Comparison of ENCODE assay signal across 8 mouse cellular contexts in the genomic region with DNA sequence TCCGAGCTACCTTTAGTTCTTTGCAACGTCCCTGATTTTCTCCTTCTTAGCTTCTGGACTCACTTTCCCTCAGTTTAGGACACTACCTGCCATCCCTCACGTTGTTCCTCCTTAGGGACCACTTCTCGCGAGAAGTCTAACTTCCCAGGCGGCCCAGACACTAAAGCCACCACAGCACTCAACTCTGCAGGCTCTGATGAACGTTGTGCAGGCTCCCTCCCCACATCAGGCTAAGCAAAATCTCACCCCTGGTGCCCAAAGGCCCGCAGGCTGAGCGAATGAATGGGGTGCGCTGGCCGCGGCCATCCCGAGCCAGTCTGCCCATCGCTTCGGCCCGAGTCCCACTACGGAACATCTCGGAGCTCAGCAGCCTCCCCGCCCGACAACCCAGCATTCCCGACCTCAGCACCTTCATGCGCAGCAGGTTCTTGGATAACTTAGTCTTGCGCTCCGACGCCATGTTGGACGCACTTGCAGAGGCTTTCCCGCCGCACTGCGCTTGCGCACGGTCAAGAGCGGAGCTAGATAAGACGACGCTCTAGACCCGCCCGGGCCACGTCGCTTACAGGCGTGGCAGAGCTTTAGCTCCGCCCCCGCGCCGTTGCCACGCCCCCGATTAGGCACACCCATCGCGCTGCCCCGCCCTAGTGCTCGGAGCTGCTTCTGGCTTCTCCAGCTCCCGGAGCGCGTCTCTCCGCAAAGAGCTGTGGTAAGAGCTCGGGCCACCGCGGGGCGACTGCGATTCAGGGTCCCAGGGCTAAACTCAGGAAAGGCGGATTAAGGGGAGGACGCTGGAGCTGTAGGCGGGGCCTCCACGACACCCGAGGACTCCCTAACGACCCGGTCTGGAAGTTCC. TPM values are rescaled to one million over a fixed set of nuclear protein-coding genes. Genes with fewer than 3 reads are reported as not detected.
DNase-seq lines count a peak whose midpoint lies in the region; ATAC-seq and TF ChIP-seq lines count a peak whose summit lies in the region.

A gene (minus strand): TSS at position 501 of the 856 bp plus-strand sequence.

- peak; percentile 99 for ATAC-seq in forebrain, postnatal 0 days
- peak; percentile 98 for ATAC-seq in lung, embryonic 15.5 days (ENCODE audit: borderline replicate concordance, extremely low read depth, low FRiP score, low TSS enrichment)

- under 1% methylated on average over 65 of the region's 65 CpGs for WGBS in cerebellum, adult 2 months
- under 1% methylated on average over 65 of the region's 65 CpGs for WGBS in forebrain, postnatal 0 days
- under 1% methylated on average over 65 of the region's 65 CpGs for WGBS in lung, embryonic 15.5 days

- H3K79me2 ChIP-seq in MEL (ENCODE audit: control insufficient read depth, insufficient read depth, low read length, poor library complexity): peaks cover 27% of the 10 kb centered on the region

- TF ChIP-seq RAD21 in MEL (IDR thresholded peaks at IDR 0.05; ENCODE audit: low read depth, low read length): peak; percentile 22

- H3K9me3 ChIP-seq in MEL (replicated peaks; ENCODE audit: insufficient read depth, low read length): no peaks in the 10 kb centered on the region
- no peaks in the 10 kb centered on the region for H3K9me3 ChIP-seq in forebrain, postnatal 0 days (ENCODE audit: low read length)
- no peaks in the 10 kb centered on the region for H3K9me3 ChIP-seq in lung, embryonic 15.5 days

- no peak for TF ChIP-seq EP300 in MEL (IDR thresholded peaks at IDR 0.05; ENCODE audit: low read depth in 1 of 2, low read length in 2 of 2)

- DNase-seq in MEL (ENCODE audit: low read depth, low spot score): peak; percentile 98
- peak; percentile 95 for DNase-seq in cerebellum, adult 2 months
- DNase-seq in forebrain, postnatal 0 days: peak; percentile 99
- DNase-seq in heart, postnatal 4 days: peak; percentile 98
- peak; percentile 93 to 97 for DNase-seq in layer of hippocampus, adult 8-10 months (ENCODE audit: low spot score in 2 of 2)
- DNase-seq in ovary, adult 18-20 months (ENCODE audit: low spot score): peak; percentile 93
- DNase-seq in thymus, postnatal 0 days (ENCODE audit: low spot score): peak; percentile 99

- peak within 1 kb of the TSS; percentile 92 to 96 for H3K4me3 ChIP-seq in MEL (ENCODE audit: control insufficient read depth in 1 of 2, insufficient read depth in 1 of 2, low read depth in 2 of 2, low read length in 2 of 2)
- peak within 1 kb of the TSS; percentile 65 for H3K4me3 ChIP-seq in cerebellum, adult 2 months (replicated peaks; ENCODE audit: insufficient read depth, low read depth, low read length)
- peak within 1 kb of the TSS; percentile 85 for H3K4me3 ChIP-seq in forebrain, postnatal 0 days (ENCODE audit: low read depth, low read length)
- H3K4me3 ChIP-seq in lung, embryonic 15.5 days: peak within 1 kb of the TSS; percentile 76

- peaks cover 3 to 14% of the 10 kb centered on the region in 2 experiments; a peak in 3 of 4 replicates for H3K4me1 ChIP-seq in MEL (ENCODE audit: control insufficient read depth in 1 of 2, insufficient read depth in 2 of 2, low read length in 2 of 2)
- 0 out of 2 replicates have a peak, but pooled peaks cover 3% of the 10 kb centered on the region for H3K4me1 ChIP-seq in cerebellum, adult 2 months (ENCODE audit: control insufficient read depth, insufficient read depth, low read length)
- H3K4me1 ChIP-seq in forebrain, postnatal 0 days (ENCODE audit: insufficient read depth): peaks cover 5% of the 10 kb centered on the region; the same call in 1 of the 2 replicates
- H3K4me1 ChIP-seq in lung, embryonic 15.5 days: peaks cover 18% of the 10 kb centered on the region

- TF ChIP-seq POLR2A in MEL (IDR thresholded peaks at IDR 0.05; ENCODE audit: control insufficient read depth in 1 of 2, insufficient read depth in 1 of 2, low read depth in 1 of 2, low read length in 2 of 2, poor library complexity in 1 of 2): peak; percentile 61 to 95
- peak; percentile 96 for TF ChIP-seq POLR2A in cerebellum, adult 2 months (IDR thresholded peaks at IDR 0.05; ENCODE audit: borderline replicate concordance, insufficient read depth, low read length)

- peak within 1 kb of the TSS; percentile 93 for H3K9ac ChIP-seq in MEL (ENCODE audit: control insufficient read depth, low read depth, low read length, poor library complexity, severe bottlenecking)
- H3K9ac ChIP-seq in forebrain, postnatal 0 days: peak within 1 kb of the TSS; percentile 83
- H3K9ac ChIP-seq in lung, embryonic 15.5 days: peak within 1 kb of the TSS; percentile 85

- peak within 1 kb of the TSS; percentile 75 for H3K4me2 ChIP-seq in forebrain, postnatal 0 days (ENCODE audit: low read depth)
- H3K4me2 ChIP-seq in lung, embryonic 15.5 days: peak within 1 kb of the TSS; percentile 72

- H3K27ac ChIP-seq in MEL (ENCODE audit: control insufficient read depth, low read depth, low read length): peak within 1 kb of the TSS; percentile 85
- peak within 1 kb of the TSS; percentile 2 for H3K27ac ChIP-seq in cerebellum, adult 2 months (ENCODE audit: insufficient read depth, low read length)
- peak within 1 kb of the TSS; percentile 85 for H3K27ac ChIP-seq in forebrain, postnatal 0 days (ENCODE audit: low read depth, low read length)
- peak within 1 kb of the TSS; percentile 93 for H3K27ac ChIP-seq in lung, embryonic 15.5 days

- no peaks in the 10 kb centered on the region; a peak in 1 of 4 replicates for H3K27me3 ChIP-seq in MEL (ENCODE audit: control insufficient read depth in 1 of 2, insufficient read depth in 2 of 2, low read length in 2 of 2)
- H3K27me3 ChIP-seq in cerebellum, adult 2 months (ENCODE audit: control insufficient read depth, insufficient read depth, low read length): no peaks in the 10 kb centered on the region
- no peaks in the 10 kb centered on the region; the same call in 1 of the 2 replicates for H3K27me3 ChIP-seq in forebrain, postnatal 0 days (ENCODE audit: insufficient read depth, low read length)
- no peaks in the 10 kb centered on the region for H3K27me3 ChIP-seq in lung, embryonic 15.5 days

- peaks cover 0 to 10% of the 10 kb centered on the region in 2 experiments; a peak in 3 of 4 replicates for H3K36me3 ChIP-seq in MEL (ENCODE audit: control insufficient read depth in 1 of 2, insufficient read depth in 2 of 2, low read length in 2 of 2)
- H3K36me3 ChIP-seq in forebrain, postnatal 0 days (ENCODE audit: insufficient read depth): 0 out of 2 replicates have a peak, but pooled peaks cover 15% of the 10 kb centered on the region
- H3K36me3 ChIP-seq in lung, embryonic 15.5 days: peaks cover 21% of the 10 kb centered on the region

- peak in 1 of 3 experiments; percentile 17; a peak in 1 of 6 replicates for TF ChIP-seq CTCF in MEL (IDR thresholded peaks at IDR 0.05 in 2 of 3, conservative IDR thresholded peaks at IDR 0.05 in 1 of 3; ENCODE audit: control insufficient read depth in 1 of 3, insufficient read depth in 1 of 3, low read depth in 2 of 3, low read length in 3 of 3, poor library complexity in 1 of 3, severe bottlenecking in 1 of 3)
- TF ChIP-seq CTCF in cerebellum, adult 2 months (IDR thresholded peaks at IDR 0.05; ENCODE audit: borderline replicate concordance, insufficient read depth, low read depth, low read length): no peak
- no peak; the same call in none of the 2 replicates for TF ChIP-seq CTCF in forebrain, postnatal 0 days (IDR thresholded peaks at IDR 0.05; ENCODE audit: low read depth)

TF ChIP-seq in MEL, 35 proteins besides CTCF, POLR2A, EP300 and RAD21 (continues in another document):
- TF ChIP-seq ZNF384 (IDR thresholded peaks at IDR 0.05; ENCODE audit: low read depth, low read length) (no peak), UBTF (IDR thresholded peaks at IDR 0.05; ENCODE audit: borderline replicate concordance, insufficient read depth, low read depth, low read length) (peak; percentile 86; the same call in 1 of the 2 replicates), GABPA (IDR thresholded peaks at IDR 0.05; ENCODE audit: low read depth, low read length) (no peak), MXI1 (IDR thresholded peaks at IDR 0.05; ENCODE audit: low read depth, low read length) (peak; percentile 35; the same call in 1 of the 2 replicates), TBP (IDR thresholded peaks at IDR 0.05; ENCODE audit: low read depth, low read length) (peak; percentile 54; the same call in 1 of the 2 replicates), SIN3A (IDR thresholded peaks at IDR 0.05; ENCODE audit: low read length) (peak; percentile 57), MYB (IDR thresholded peaks at IDR 0.05; ENCODE audit: low read depth, low read length) (no peak), NRF1 (IDR thresholded peaks at IDR 0.05; ENCODE audit: insufficient read depth, low read depth, low read length, poor library complexity, severe bottlenecking) (peak; percentile 99), KAT2A (conservative IDR thresholded peaks at IDR 0.05; ENCODE audit: low read depth, low read length) (no peak), CHD1 (IDR thresholded peaks at IDR 0.05; ENCODE audit: low read depth, low read length) (no peak), ETS1 (IDR thresholded peaks at IDR 0.05; ENCODE audit: low read depth, low read length) (no peak), CHD2 (IDR thresholded peaks at IDR 0.05; ENCODE audit: low read length) (peak; percentile 91), NELFE (IDR thresholded peaks at IDR 0.05; ENCODE audit: low read depth, low read length) (peak; percentile 87), MAZ (IDR thresholded peaks at IDR 0.05; ENCODE audit: low read depth, low read length) (peak; percentile 29; the same call in 1 of the 2 replicates), MAX (IDR thresholded peaks at IDR 0.05; ENCODE audit: low read length) (no peak), BHLHE40 (IDR thresholded peaks at IDR 0.05; ENCODE audit: borderline replicate concordance, low read depth, low read length) (no peak), ELF1 (IDR thresholded peaks at IDR 0.05; ENCODE audit: low read depth, low read length) (no peak), TCF12 (IDR thresholded peaks at IDR 0.05; ENCODE audit: low read depth, low read length) (peak; percentile 68), ZC3H11A (IDR thresholded peaks at IDR 0.05; ENCODE audit: low read depth, low read length) (0 out of 2 replicates have a peak, but pooled peaks have one; percentile 6), ZKSCAN1 (IDR thresholded peaks at IDR 0.05; ENCODE audit: low read depth, low read length) (no peak)

RNA-seq across cellular contexts. Expression of the gene that starts here (rescaled TPM):
- 54.5 and 67.8 TPM in 2 replicates for total RNA-seq in MEL (2012; rRNA removed)
- 10 to 100 TPM in 1 of 2 experiments, not detected in 1; 98.8 TPM for polyA plus RNA-seq in MEL (2012; ENCODE audit: insufficient read depth in 1 of 2, insufficient read length in 2 of 2, low read depth in 1 of 2, low replicate concordance in 2 of 2, missing spikeins in 1 of 2)
- polyA plus RNA-seq in cerebellum, adult 2 months (2012; rRNA removed): 24.7 and 26.2 TPM in 2 replicates
- total RNA-seq in forebrain, postnatal 0 days (2014; rRNA removed): 16.8 and 18.5 TPM in 2 replicates
- polyA plus RNA-seq in forebrain, postnatal 0 days (2015; fragmentation: Nextera tagmentation; extraction: Ambion mirVana): 38.8 and 43.8 TPM in 2 replicates
- 10 to 100 TPM; 20.3 to 22.9 TPM for total RNA-seq in heart, postnatal 4 days (2021)
- 10 to 100 TPM; 22.8 to 24.9 (median 24.0) TPM for total RNA-seq in layer of hippocampus, adult 8-10 months (2022)
- polyA plus RNA-seq in lung, embryonic 15.5 days (2015; fragmentation: Nextera tagmentation; extraction: Ambion mirVana): 54.3 and 57.3 TPM in 2 replicates
- polyA plus RNA-seq in thymus, postnatal 0 days (2015; fragmentation: Nextera tagmentation; extraction: Ambion mirVana): 47.0 and 49.4 TPM in 2 replicates

Comparison
In these comparisons a context has a peak if more than half of its experiments do, and no peak if none do; other contexts are left out.
1. Peak in every context shown above with its lines: DNase-seq, ATAC-seq, H3K4me3 ChIP-seq and H3K27ac ChIP-seq.
2. H3K27ac ChIP-seq: peak in every context shown above with its lines; median percentile 93 in lung, embryonic 15.5 days; 85 in MEL; 85 in forebrain, postnatal 0 days; 2 in cerebellum, adult 2 months.